Mouse (Mus musculus): ENCODE measurements around the gene Fcho2. TPM values are rescaled to one million over a fixed set of nuclear protein-coding genes. Genes with fewer than 3 reads are reported as not detected.

The Fcho2 gene
- polyA plus RNA-seq, 1 experiment, result 0.49 TPM

DNA sequence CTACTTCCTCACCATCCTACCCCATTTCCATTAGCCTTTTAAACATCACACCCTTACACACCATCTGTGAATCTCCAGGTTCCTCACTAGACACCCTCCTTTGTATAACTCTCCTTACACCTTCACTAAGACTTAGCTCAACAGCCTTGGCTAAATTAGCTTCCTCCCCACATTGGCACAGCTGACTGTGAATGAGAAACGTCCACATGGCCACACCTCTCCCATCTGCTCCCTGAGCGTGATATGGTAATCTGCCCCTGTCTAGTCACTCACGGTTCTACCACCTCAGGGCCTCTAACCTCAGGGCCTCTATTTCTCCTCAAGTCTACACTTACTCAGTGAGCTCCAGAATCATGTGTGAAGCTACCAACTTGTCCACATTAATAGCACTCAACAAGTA is 82.0 kb downstream of the Fcho2 start:
- peaks cover 5% of the 10 kb centered on the region for H3K4me1 ChIP-seq (ENCODE audit: control insufficient read depth)
- no peak for TF ChIP-seq TAL1 (IDR thresholded peaks at IDR 0.05; ENCODE audit: low read length)
- no peak for TF ChIP-seq GATA1 (IDR thresholded peaks at IDR 0.05; ENCODE audit: low read length)
- H3K9me3 ChIP-seq (ENCODE audit: control insufficient read depth, low read length), result no peaks in the 10 kb centered on the region
- H3K4me3 ChIP-seq (replicated peaks), result no peak overlapping the region
- no peaks in the 10 kb centered on the region for H3K27me3 ChIP-seq (ENCODE audit: control insufficient read depth)
- H3K36me3 ChIP-seq (ENCODE audit: control insufficient read depth), result peaks cover 87% of the 10 kb centered on the region

DNA sequence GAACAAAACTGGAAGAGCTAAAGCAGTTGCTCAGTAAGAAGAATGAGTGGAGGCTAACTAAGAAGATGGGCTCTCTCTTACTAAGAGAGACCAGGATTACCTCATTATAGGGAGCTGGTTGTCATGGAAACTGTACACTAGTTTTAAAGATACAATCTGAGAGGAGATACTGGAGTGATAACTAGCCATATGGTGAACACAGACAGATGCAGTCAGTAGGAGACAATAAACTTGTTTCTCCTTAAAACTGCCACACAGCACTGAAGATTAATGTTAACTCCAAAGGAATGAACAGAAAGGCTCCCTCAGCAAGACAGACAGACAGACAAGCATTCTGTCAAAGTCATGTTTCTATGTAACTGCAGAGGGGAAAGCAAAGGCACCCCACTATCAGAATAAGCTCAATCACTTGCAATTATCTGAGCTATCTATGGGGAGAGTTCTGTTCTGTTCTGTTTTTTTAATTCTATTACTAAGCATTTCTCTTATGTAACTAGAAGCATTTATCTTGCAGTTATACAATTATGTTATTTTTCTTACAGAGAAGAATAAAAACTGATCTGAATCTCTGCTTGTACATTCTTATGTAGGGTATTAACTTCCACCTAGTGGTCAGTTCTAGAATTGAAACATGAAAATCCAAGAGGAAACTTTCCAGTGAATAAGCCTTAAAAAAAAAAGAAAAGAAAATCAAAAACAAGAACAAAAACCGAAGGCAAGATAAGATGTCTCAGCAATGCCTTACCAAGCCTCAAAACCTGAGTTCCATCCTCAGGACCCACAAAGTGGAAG is 85.8 kb downstream of the Fcho2 start:
- Histone ChIP-seq H3K9me3 (ENCODE audit: control insufficient read depth, low read length) (no peaks in the 10 kb centered on the region), H3K36me3 (ENCODE audit: control insufficient read depth) (peaks cover 98% of the 10 kb centered on the region), H3K4me3 (replicated peaks) (no peak overlapping the region), H3K4me1 (ENCODE audit: control insufficient read depth) (peaks cover 5% of the 10 kb centered on the region), H3K27me3 (ENCODE audit: control insufficient read depth) (no peaks in the 10 kb centered on the region)
- TF ChIP-seq GATA1 (IDR thresholded peaks at IDR 0.05; ENCODE audit: low read length) (no peak), TAL1 (IDR thresholded peaks at IDR 0.05; ENCODE audit: low read length) (no peak)

DNA sequence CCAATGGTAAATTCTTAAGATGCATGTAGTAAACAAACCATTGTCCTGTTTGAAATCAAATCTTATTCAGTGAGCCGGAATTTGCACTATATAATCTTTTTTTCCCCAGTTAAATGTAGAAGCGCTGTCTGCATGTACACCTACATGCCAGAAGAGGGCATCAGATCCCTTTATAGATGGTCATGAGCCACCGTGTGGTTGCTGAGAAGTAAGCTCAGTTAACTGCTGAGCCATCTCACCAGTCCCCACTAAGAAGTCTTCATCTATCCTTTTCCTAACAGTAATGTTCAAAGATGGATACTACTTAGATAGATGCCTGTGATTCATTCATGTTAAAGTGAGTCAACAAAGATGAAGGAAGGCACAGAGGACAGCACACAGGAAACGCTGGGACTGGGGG is 88.8 kb downstream of the Fcho2 start:
- Histone ChIP-seq H3K9me3 (ENCODE audit: control insufficient read depth, low read length) (no peaks in the 10 kb centered on the region), H3K27me3 (ENCODE audit: control insufficient read depth) (no peaks in the 10 kb centered on the region), H3K4me1 (ENCODE audit: control insufficient read depth) (peaks cover 14% of the 10 kb centered on the region), H3K4me3 (replicated peaks) (no peak overlapping the region), H3K36me3 (ENCODE audit: control insufficient read depth) (peaks cover 91% of the 10 kb centered on the region)
- no peak for TF ChIP-seq GATA1 (IDR thresholded peaks at IDR 0.05; ENCODE audit: low read length)
- no peak for TF ChIP-seq TAL1 (IDR thresholded peaks at IDR 0.05; ENCODE audit: low read length)

DNA sequence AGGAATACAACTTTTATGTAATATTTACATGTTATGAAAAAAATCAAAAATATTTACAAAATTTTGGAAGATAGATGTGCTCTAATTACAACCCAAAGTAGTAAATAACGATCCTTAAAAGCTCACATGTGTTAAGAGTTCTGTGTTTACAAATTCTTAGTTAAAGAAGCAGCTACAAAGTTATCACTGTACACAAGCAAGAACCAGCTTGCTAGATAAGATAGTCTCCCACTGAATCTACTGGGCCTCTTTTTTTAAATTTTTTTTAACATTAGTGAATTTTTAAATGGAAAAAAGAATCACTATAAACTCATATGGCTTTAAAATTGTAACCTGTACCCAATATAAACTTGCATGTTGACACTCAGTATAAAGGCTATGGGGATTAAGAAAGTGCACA is 91.8 kb downstream of the Fcho2 start:
- Histone ChIP-seq H3K9me3 (ENCODE audit: control insufficient read depth, low read length) (no peaks in the 10 kb centered on the region), H3K4me1 (ENCODE audit: control insufficient read depth) (peaks cover 14% of the 10 kb centered on the region), H3K36me3 (ENCODE audit: control insufficient read depth) (peaks cover 67% of the 10 kb centered on the region), H3K4me3 (replicated peaks) (no peak overlapping the region), H3K27me3 (ENCODE audit: control insufficient read depth) (no peaks in the 10 kb centered on the region)
- TF ChIP-seq GATA1 (IDR thresholded peaks at IDR 0.05; ENCODE audit: low read length), result no peak
- no peak for TF ChIP-seq TAL1 (IDR thresholded peaks at IDR 0.05; ENCODE audit: low read length)

DNA sequence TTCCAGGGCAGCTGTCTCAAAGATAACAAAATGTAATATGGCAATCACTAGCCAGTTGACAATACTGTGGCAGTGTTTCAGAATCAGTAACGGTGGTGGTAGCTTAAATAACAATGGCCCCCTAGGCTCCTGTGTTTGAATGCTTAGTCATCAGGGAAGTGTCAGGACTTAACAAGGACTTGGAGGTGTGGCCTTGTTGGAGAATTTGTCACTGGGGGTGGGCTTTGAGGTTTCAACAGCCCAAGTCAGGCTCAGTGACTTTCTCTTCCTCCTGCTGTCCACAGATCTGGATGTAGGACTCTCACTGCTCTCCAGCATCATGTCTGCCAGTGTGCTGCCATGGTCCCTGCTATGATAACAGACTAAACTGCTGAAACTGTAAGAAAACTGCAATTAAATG is 93.0 kb downstream of the Fcho2 start:
- Histone ChIP-seq H3K36me3 (ENCODE audit: control insufficient read depth) (peaks cover 56% of the 10 kb centered on the region), H3K9me3 (ENCODE audit: control insufficient read depth, low read length) (no peaks in the 10 kb centered on the region), H3K27me3 (ENCODE audit: control insufficient read depth) (no peaks in the 10 kb centered on the region), H3K4me1 (ENCODE audit: control insufficient read depth) (peaks cover 14% of the 10 kb centered on the region), H3K4me3 (replicated peaks) (no peak overlapping the region)
- TF ChIP-seq GATA1 (IDR thresholded peaks at IDR 0.05; ENCODE audit: low read length), result no peak
- TF ChIP-seq TAL1 (IDR thresholded peaks at IDR 0.05; ENCODE audit: low read length), result no peak

DNA sequence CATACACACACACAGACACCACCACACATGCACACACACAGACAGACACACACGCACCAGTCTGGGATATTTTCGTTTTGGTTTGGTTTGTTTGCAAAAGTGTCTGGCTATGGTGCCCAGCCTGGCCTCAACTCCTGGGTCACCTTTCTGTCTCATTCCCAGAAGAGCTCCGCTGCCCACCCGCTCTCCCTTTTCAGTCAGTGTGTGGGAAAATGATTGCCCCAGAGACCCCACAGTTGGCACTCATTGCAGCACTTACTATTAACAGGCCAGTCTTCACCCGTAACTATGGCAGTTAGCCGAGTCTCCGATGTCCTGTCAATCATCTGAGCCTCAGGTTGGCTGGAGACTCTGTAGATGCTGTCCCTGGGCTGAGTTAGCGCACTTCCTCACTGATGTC is 99.1 kb downstream of the Fcho2 start:
- peaks cover 2% of the 10 kb centered on the region for H3K36me3 ChIP-seq (ENCODE audit: control insufficient read depth)
- no peak for TF ChIP-seq TAL1 (IDR thresholded peaks at IDR 0.05; ENCODE audit: low read length)
- TF ChIP-seq GATA1 (IDR thresholded peaks at IDR 0.05; ENCODE audit: low read length), result no peak
- no peak overlapping the region for H3K4me3 ChIP-seq (replicated peaks)
- H3K27me3 ChIP-seq (ENCODE audit: control insufficient read depth), result no peaks in the 10 kb centered on the region
- H3K4me1 ChIP-seq (ENCODE audit: control insufficient read depth), result no peaks in the 10 kb centered on the region
- no peaks in the 10 kb centered on the region for H3K9me3 ChIP-seq (ENCODE audit: control insufficient read depth, low read length)

DNA sequence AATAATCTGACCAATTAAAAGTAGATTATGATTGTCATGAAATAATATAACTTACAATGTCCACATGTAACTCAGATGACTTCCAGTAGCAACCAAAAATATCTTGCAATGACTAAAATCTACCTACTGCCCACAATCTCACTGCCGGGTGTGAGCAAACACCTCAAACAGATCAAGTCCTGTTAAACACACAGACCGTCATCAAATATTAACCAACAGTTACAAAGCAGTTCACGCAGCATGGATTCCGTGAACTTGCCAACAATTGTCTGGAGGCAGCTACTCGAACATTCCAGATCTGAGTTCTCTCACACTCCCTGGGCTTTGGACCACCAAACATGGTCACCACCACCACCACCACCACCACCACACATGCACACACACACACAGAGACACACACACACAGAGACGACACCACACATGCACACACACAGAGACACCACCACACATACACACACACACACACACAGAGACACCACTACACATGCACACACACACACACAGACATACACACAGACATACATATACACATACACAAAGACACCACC is 99.7 kb downstream of the Fcho2 start:
- Histone ChIP-seq H3K4me1 (ENCODE audit: control insufficient read depth) (no peaks in the 10 kb centered on the region), H3K9me3 (ENCODE audit: control insufficient read depth, low read length) (no peaks in the 10 kb centered on the region), H3K27me3 (ENCODE audit: control insufficient read depth) (no peaks in the 10 kb centered on the region), H3K4me3 (replicated peaks) (no peak overlapping the region), H3K36me3 (ENCODE audit: control insufficient read depth) (no peaks in the 10 kb centered on the region)
- TF ChIP-seq GATA1 (IDR thresholded peaks at IDR 0.05; ENCODE audit: low read length), result no peak
- TF ChIP-seq TAL1 (IDR thresholded peaks at IDR 0.05; ENCODE audit: low read length), result no peak

DNA sequence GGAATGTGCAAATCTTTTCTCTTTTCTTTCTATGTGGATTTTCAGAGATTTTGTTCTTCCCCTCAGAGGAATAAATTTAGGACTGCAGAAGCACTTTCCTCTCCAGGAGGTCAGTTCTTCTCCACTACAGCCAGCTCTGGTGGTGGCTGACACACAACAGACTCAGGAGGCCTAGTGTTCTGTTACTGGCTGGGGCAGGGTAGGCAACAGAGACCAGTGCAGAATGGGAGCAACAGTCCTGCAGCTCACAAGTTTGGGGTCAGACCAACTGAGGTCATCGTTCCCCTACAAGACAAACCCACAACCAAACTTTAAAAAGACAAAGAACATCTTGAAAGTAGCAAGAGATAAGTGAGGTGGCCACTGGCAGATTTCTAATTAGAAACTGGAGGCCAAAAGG is 104.6 kb downstream of the Fcho2 start:
- Histone ChIP-seq H3K36me3 (ENCODE audit: control insufficient read depth) (no peaks in the 10 kb centered on the region), H3K4me3 (replicated peaks) (no peak overlapping the region), H3K4me1 (ENCODE audit: control insufficient read depth) (no peaks in the 10 kb centered on the region), H3K9me3 (ENCODE audit: control insufficient read depth, low read length) (peaks cover 3% of the 10 kb centered on the region; the same call in 1 of the 2 replicates), H3K27me3 (ENCODE audit: control insufficient read depth) (no peaks in the 10 kb centered on the region)
- no peak for TF ChIP-seq TAL1 (IDR thresholded peaks at IDR 0.05; ENCODE audit: low read length)
- TF ChIP-seq GATA1 (IDR thresholded peaks at IDR 0.05; ENCODE audit: low read length), result no peak

DNA sequence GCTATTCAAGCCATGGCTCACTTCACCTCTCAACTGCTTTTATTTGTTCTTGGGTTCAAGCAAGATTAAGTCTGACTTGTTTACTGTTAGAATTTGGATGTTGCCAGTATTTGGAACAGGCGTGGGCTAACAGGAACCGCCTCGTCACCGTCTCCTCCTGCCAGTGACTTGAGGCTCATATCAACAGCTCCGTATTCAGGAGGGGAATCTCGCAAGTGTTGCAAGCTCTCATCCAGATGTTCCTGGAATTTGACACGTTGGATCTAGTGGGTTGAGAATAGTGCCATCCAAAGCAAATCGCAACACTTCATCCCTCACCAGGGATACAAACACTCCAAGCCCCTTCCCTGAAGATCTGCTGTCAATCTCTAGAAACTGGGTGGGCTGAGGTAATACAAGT is 105.0 kb downstream of the Fcho2 start:
- Histone ChIP-seq H3K4me1 (ENCODE audit: control insufficient read depth) (no peaks in the 10 kb centered on the region), H3K4me3 (replicated peaks) (no peak overlapping the region), H3K36me3 (ENCODE audit: control insufficient read depth) (no peaks in the 10 kb centered on the region), H3K9me3 (ENCODE audit: control insufficient read depth, low read length) (peaks cover 3% of the 10 kb centered on the region; the same call in 1 of the 2 replicates), H3K27me3 (ENCODE audit: control insufficient read depth) (no peaks in the 10 kb centered on the region)
- no peak for TF ChIP-seq TAL1 (IDR thresholded peaks at IDR 0.05; ENCODE audit: low read length)
- TF ChIP-seq GATA1 (IDR thresholded peaks at IDR 0.05; ENCODE audit: low read length), result no peak

Measured in erythroblast, embryonic 14.5 days (primary cell).